Mouse (Mus musculus): ENCODE results near the gene Fam126b. TPM values are rescaled to one million over a fixed set of nuclear protein-coding genes. Genes with fewer than 3 reads are reported as not detected.
A peak's percentile ranks its signal among the peaks of the same experiment; 100 is the strongest.
"Not testable (repeated sequence)": the region's sequence is repeated elsewhere in the genome, so short reads cannot be mapped to it uniquely, and the experiment has no call there.

The Fam126b gene
- polyA plus RNA-seq, 1 experiment from 2014 or later, result 12.9 TPM

DNA sequence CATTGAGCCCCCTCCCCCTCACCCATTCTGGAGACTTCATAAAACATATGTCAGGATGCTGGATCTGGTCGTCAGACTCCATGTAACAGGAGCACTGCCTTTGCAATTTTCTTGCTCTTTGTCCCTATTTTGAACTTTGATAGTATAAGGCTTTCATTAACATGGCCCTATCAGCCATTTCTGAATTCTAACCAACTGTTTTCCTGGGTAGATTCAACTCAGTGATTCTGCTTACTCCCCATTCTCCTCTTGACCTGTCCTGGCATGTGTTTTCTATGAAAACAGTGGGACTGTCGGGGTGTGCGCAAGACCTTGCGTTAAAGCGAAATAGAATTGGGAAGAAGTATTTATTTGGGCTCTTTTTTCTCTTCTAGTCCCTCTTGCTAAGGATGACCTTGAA, 21.1 kb downstream of the Fam126b start:
- H3K4me2 ChIP-seq, result no peak overlapping the region
- H3K36me3 ChIP-seq, result peaks cover 6% of the 10 kb centered on the region
- H3K27ac ChIP-seq (replicated peaks), result no peak overlapping the region
- no peaks in the 10 kb centered on the region for H3K9me3 ChIP-seq
- 90% methylated on average over 5 of the region's 5 CpGs for WGBS
- no peaks in the 10 kb centered on the region for H3K27me3 ChIP-seq
- H3K4me3 ChIP-seq, result no peak overlapping the region
- no peak overlapping the region for H3K9ac ChIP-seq
- no peaks in the 10 kb centered on the region for H3K4me1 ChIP-seq (replicated peaks)
- ATAC-seq (ENCODE audit: low FRiP score, low read depth), result no peak

DNA sequence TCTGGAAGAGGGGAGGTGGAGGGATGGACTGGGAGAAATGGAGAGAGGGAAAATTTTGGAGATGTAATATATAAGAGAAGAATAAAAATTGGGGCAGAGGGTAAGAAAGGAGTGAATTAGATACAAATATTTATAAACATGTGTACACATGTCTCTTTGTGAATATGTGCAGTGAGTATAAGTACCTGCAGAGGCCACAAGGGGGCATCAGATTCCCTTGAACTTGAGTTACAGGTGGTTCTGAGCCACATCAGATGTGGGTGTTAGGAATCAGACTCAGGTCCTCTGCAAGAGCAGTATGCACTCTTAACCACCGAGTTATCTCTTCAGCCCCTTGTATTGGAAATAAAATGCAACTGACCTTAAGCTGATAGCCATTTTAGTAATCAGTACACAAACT, 23.7 kb downstream of the Fam126b start:
- H3K9me3 ChIP-seq, result no peaks in the 10 kb centered on the region
- H3K4me3 ChIP-seq, result no peak overlapping the region
- no peak overlapping the region for H3K9ac ChIP-seq
- 90% methylated on average over 1 of the region's 1 CpGs for WGBS
- H3K4me1 ChIP-seq (replicated peaks), result no peaks in the 10 kb centered on the region
- H3K4me2 ChIP-seq, result no peak overlapping the region
- no peaks in the 10 kb centered on the region for H3K27me3 ChIP-seq
- H3K27ac ChIP-seq (replicated peaks), result no peak overlapping the region
- peaks cover 9% of the 10 kb centered on the region for H3K36me3 ChIP-seq
- no peak for ATAC-seq (ENCODE audit: low FRiP score, low read depth)

DNA sequence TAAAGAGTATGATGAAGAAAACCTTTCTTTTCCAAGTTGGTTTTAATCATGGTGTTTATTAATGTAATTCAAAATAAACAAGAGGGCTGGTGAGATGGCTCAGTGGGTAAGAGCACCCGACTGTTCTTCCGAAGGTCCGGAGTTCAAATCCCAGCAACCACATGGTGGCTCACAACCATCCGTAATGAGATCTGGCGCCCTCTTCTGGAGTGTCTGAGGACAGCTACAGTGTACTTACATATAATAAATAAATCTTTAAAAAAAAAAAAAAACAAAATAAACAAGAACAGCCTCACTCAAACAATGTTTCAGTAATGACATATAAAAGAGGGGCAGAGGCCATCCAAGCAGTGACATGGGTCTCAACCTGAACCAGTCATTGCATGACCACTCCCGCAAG, 25.8 kb downstream of the Fam126b start:
- H3K36me3 ChIP-seq; H3K27me3 ChIP-seq; ATAC-seq (ENCODE audit: low FRiP score, low read depth); H3K27ac ChIP-seq (replicated peaks); H3K4me3 ChIP-seq; H3K9ac ChIP-seq; H3K4me2 ChIP-seq; H3K9me3 ChIP-seq; H3K4me1 ChIP-seq (replicated peaks): not testable (repeated sequence)
- WGBS, result 95% methylated on average over 6 of the region's 6 CpGs

DNA sequence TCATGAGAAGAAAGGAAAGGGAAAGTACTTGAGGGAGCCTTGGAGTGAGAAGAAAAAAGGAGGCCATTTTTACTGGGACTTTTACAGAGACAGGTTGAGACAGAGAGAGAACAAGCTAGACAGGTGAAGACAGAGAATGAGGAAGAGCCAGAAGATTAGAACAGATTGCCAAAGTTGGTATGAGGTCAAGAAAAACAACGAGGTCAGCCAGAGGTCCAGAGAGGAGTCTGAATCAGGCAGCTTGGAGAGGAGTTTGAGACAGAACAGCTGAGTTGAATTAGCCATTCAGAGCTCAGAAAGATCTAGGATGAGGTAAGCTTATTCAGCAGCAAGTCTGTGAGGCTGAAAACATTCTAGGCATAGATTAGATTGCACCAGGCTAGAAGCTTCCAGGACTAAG, 44.7 kb downstream of the Fam126b start:
- Histone ChIP-seq H3K27me3 (no peaks in the 10 kb centered on the region), H3K27ac (replicated peaks) (no peak overlapping the region), H3K4me1 (replicated peaks) (no peaks in the 10 kb centered on the region), H3K9me3 (no peaks in the 10 kb centered on the region), H3K4me3 (no peak overlapping the region), H3K9ac (no peak overlapping the region), H3K36me3 (peaks cover 53% of the 10 kb centered on the region), H3K4me2 (no peak overlapping the region)
- ATAC-seq (ENCODE audit: low FRiP score, low read depth), result no peak
- WGBS, result 83% methylated on average over 1 of the region's 1 CpGs

DNA sequence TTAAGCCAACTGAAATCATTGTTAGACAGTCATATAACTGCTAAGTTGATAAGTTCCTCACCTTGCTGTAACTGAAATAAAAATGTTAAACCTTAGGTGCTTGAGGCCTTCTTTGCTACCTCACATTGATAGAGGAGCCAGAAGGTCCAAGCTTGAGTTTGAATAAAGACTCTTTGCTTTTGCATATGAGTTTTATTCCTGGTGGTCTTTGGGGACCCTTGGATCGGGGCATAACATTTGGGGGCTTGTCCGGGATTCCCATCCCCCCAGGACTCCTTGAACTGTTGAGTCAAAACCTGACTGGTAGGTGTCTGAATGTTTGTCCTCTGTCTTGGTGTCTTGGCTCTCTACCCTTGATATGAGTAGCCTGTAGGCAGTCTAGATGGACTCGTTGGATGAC, 78.9 kb downstream of the Fam126b start:
- Histone ChIP-seq H3K4me1 (replicated peaks) (peaks cover 21% of the 10 kb centered on the region), H3K27ac (replicated peaks) (no peak overlapping the region), H3K9me3 (peaks cover 10% of the 10 kb centered on the region; the same call in 1 of the 2 replicates), H3K9ac (no peak overlapping the region), H3K4me3 (no peak overlapping the region), H3K27me3 (no peaks in the 10 kb centered on the region), H3K36me3 (peaks cover 6% of the 10 kb centered on the region), H3K4me2 (no peak overlapping the region)
- no peak for ATAC-seq (ENCODE audit: low FRiP score, low read depth)
- WGBS, result 99% methylated on average over 3 of the region's 3 CpGs

DNA sequence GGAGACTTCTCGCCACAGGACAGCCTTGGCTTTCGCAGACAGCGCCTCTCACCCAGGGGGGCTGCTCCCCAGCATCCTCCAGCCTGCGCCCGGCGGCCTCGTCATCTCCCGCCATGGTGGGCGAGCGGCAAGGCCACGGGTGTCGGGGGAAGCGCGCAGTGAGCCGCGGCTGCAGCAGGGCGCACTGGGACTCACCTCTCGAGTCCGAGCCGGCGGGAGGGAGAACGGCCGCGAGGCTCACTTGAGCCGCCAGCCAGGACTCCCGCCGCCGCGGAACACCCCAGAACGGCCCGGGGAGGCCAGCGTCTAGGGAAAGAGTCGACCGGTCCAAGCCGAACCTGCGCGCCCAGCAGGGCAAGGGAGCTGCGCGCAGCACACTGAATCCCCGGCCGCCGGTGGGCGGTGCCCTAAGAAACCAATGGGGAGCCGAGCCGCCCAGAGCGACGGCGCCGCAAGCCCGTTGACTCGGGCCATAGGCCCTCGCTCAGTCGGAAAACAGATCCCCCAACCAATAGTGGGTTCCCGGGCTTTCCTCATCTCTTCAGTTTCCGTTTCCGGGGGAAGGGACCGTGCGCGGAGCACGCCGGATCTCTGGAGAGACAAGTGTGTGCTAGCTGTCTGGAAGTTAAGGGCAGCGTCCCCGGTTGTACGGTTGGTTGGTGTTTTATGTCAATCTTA, 81.4 kb downstream of the Fam126b start, which contains the start of gene Orc2:
TSS of gene Orc2 (minus strand) at position 533 of the 678 bp plus-strand sequence.
- peak within 1 kb of the TSS; percentile 83 for H3K27ac ChIP-seq (replicated peaks)
- H3K9me3 ChIP-seq, result peaks cover 10% of the 10 kb centered on the region; the same call in 1 of the 2 replicates
- WGBS, result under 1% methylated on average over 63 of the region's 64 CpGs
- peak; percentile 100 for ATAC-seq (ENCODE audit: low FRiP score, low read depth)
- H3K4me3 ChIP-seq, result peak within 1 kb of the TSS; percentile 81
- H3K4me1 ChIP-seq (replicated peaks), result peaks cover 21% of the 10 kb centered on the region
- H3K36me3 ChIP-seq, result peaks cover 20% of the 10 kb centered on the region
- H3K9ac ChIP-seq, result peak within 1 kb of the TSS; percentile 92
- no peaks in the 10 kb centered on the region for H3K27me3 ChIP-seq
- peak within 1 kb of the TSS; percentile 72 for H3K4me2 ChIP-seq

DNA sequence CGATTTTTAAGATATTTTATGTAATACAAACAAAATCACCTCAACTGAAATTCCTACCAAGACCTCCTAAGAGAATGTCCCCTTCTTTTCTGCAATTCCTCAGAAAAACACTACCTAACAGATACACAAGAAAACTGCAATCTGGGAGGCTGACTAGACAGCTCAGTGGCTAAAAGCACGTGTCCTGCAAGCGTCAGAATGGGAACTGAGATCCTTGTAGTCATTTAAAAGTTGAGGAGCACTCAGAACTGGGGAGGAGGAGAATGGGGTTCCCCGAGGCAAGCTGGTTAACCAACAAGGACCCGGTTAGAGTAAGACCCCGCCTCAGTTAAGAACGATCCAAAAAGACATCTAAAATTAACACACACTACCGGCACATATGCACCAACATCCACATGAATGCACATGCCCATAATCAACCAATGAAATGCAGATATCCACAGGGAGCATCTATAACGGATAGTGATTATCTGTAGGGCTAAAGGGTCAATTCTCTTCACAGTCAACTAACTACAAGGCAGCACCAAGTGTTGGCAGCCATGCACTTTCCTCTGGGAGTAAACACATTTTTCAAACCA, 82.2 kb downstream of the Fam126b start:
- Histone ChIP-seq H3K36me3 (peaks cover 27% of the 10 kb centered on the region), H3K27me3 (no peaks in the 10 kb centered on the region), H3K4me3 (peak overlapping the region; percentile 81), H3K9ac (peak overlapping the region; percentile 92), H3K4me2 (peak overlapping the region; percentile 72), H3K9me3 (peaks cover 10% of the 10 kb centered on the region; the same call in 1 of the 2 replicates), H3K4me1 (replicated peaks) (peaks cover 21% of the 10 kb centered on the region), H3K27ac (replicated peaks) (peak overlapping the region; percentile 83)
- 30% methylated on average over 9 of the region's 9 CpGs for WGBS
- no peak for ATAC-seq (ENCODE audit: low FRiP score, low read depth)

DNA sequence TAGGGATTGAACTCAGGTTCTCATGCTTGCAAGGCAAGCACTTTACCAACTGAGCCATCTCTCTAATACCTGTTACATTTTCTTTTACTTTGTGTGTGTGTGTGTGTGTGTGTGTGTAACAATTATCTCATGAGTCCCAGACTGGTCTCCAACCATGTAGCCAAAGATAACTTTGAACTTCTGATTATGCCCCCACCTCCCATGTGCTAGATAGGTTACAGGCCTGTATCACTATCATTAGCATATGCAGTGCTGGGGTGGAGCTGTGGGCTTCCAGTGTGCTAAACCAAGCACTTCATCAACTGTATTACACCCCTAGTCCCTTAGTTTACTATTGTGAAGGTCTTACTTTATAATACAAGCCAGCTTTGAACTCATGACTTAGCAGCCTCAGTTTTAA, 83.0 kb downstream of the Fam126b start:
- Histone ChIP-seq H3K4me2 (peak overlapping the region; percentile 72), H3K4me1 (replicated peaks) (peaks cover 21% of the 10 kb centered on the region), H3K9me3 (peaks cover 10% of the 10 kb centered on the region; the same call in 1 of the 2 replicates), H3K27me3 (no peaks in the 10 kb centered on the region), H3K4me3 (no peak overlapping the region), H3K27ac (replicated peaks) (no peak overlapping the region), H3K9ac (no peak overlapping the region), H3K36me3 (peaks cover 34% of the 10 kb centered on the region)
- ATAC-seq (ENCODE audit: low FRiP score, low read depth), result no peak

DNA sequence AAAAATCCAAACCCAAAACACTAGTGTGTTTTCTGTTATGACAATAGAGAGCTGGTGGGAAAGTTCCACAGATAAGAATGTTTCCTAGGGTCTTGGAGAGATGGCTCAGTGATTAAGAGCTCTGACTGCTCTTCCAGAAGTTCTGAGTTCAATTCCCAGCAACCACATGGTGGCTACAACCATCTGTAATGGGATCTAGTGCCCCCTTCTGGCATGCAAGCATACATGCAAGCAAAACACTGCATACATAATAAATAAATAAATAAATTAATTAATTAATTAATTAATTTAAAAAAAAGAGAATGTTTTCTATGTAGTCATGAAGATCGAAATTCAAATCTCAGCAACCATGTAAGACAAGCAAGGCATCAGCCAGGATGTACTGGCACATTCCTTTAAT, 87.4 kb downstream of the Fam126b start:
- H3K27me3 ChIP-seq, result no peaks in the 10 kb centered on the region
- H3K4me2 ChIP-seq, result no peak overlapping the region
- peaks cover 11% of the 10 kb centered on the region for H3K4me1 ChIP-seq (replicated peaks)
- H3K9ac ChIP-seq, result no peak overlapping the region
- no peak overlapping the region for H3K4me3 ChIP-seq
- no peak for ATAC-seq (ENCODE audit: low FRiP score, low read depth)
- no peak overlapping the region for H3K27ac ChIP-seq (replicated peaks)
- H3K9me3 ChIP-seq, result no peaks in the 10 kb centered on the region
- peaks cover 62% of the 10 kb centered on the region for H3K36me3 ChIP-seq
- 98% methylated on average over 1 of the region's 1 CpGs for WGBS

DNA sequence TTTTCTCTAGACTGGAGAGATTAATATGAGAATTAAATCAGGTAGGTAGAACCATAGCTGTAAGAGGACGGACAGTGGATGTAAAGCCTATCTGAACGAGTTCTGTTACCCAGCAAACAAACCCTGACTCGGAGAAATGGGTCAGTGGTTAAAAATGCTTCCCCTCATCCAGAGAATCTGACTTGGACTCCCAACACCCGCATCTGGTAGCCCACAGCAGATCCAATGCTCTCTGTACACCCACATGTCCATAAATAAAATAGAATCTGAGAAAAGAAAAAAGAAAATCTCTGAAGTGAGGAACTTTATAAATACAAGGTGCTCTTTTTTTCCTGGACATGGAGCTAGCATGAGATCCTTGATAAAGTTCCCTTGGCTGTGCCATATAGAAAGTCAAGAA, 88.4 kb downstream of the Fam126b start:
- H3K36me3 ChIP-seq, result peaks cover 68% of the 10 kb centered on the region

DNA sequence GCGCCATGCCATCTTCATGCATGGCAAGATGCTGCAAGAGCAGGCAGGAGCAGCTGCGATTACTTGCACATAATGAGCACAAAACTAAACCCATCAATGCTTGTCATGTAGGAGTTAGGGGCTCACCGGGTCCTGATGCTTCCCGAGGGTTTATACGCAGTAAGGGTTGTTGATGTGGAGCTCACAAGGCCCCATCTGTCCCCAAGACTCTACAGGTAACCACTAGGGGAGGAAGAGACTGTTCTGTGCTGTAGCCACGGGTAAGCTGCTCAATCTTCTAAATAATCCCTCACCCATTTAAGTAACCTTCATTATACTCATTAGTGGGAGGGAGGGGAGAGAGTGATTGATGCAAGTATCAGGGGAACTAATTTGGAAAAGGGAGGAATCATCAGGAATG, 90.5 kb downstream of the Fam126b start:
- Histone ChIP-seq H3K4me1 (replicated peaks) (no peaks in the 10 kb centered on the region), H3K36me3 (peaks cover 84% of the 10 kb centered on the region), H3K27me3 (no peaks in the 10 kb centered on the region), H3K4me2 (no peak overlapping the region), H3K9me3 (no peaks in the 10 kb centered on the region), H3K4me3 (no peak overlapping the region), H3K27ac (replicated peaks) (no peak overlapping the region), H3K9ac (no peak overlapping the region)
- no peak for ATAC-seq (ENCODE audit: low FRiP score, low read depth)
- WGBS, result 83% methylated on average over 6 of the region's 6 CpGs

More for the DNA sequence above, 88.4 kb downstream of the Fam126b start:
- Histone ChIP-seq H3K9ac (no peak overlapping the region), H3K4me3 (no peak overlapping the region), H3K4me1 (replicated peaks) (peaks cover under 1% of the 10 kb centered on the region; the same call in 1 of the 2 replicates), H3K9me3 (no peaks in the 10 kb centered on the region), H3K27ac (replicated peaks) (no peak overlapping the region), H3K4me2 (no peak overlapping the region), H3K27me3 (no peaks in the 10 kb centered on the region)
- WGBS, result 95% methylated on average over 4 of the region's 4 CpGs
- no peak for ATAC-seq (ENCODE audit: low FRiP score, low read depth)

DNA sequence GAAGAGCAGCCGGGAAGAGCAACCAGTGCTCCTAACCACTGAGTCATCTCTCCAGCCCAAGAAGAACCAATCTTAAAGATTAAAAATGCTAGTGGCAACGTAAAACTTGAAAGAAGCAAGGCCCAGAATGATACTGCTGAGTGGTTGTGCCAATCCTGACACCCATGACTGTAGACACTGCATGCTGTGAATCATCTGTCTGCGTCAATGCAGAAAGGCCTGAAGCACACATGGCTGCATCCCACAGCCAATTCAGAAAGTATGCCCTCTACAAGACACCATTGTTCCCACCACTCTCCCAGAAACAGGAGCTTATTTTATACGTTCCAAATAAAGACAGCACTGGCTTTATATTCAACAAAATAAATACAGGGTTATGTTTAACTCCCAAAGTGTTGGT, 103.5 kb downstream of the Fam126b start:
- H3K9me3 ChIP-seq, result no peaks in the 10 kb centered on the region
- H3K9ac ChIP-seq, result no peak overlapping the region
- H3K4me3 ChIP-seq, result no peak overlapping the region
- H3K4me1 ChIP-seq (replicated peaks), result no peaks in the 10 kb centered on the region
- ATAC-seq (ENCODE audit: low FRiP score, low read depth), result no peak
- H3K36me3 ChIP-seq, result peaks cover 70% of the 10 kb centered on the region
- H3K27me3 ChIP-seq, result no peaks in the 10 kb centered on the region
- H3K27ac ChIP-seq (replicated peaks), result no peak overlapping the region
- 88% methylated on average over 4 of the region's 4 CpGs for WGBS
- H3K4me2 ChIP-seq, result no peak overlapping the region
